Mouse (Mus musculus) kidney, adult 8-10 months (tissue): ENCODE measurements around the gene Ntrk2.

Source experiments
- DNase-seq, 2 experiments: peaks; one replicate each; pipeline ENCODE4 v3.0.0; 2022

Gene Ntrk2

DNA sequence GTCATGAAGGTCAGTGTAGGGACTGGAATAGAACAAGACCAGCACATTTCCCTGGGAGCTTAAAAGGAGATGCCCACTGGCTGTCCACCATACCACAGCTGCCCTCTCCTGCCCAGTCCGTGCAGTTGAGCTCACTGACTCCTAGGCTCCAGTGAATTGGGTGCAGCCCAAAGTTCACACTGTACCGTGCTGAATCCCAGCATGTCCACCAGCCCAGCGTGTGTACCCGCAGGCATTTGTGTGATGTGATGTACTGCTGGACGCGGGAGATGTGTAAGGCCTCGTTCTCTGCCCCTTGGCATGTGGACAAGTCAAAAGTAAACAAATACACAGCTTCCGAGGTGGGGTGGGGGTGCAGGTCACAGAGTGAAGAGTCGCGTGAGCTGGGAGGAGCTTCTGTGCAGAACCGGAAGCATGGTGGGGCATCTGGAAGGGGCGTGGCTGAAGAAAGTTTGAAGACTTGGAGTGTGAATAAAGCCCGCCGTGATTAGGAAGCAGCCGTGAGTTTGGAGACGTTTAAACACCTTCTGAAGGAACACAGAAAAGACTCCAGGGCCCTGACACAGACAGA is 121.4 kb downstream of the Ntrk2 start:
- DNase-seq: no peak

- no peak for DNase-seq
These were observed 122.5 kb downstream of the Ntrk2 start for GRCm38 (mm10) chr13:58928668-58929436.

GRCm38 (mm10) chr13:58930161-58930560 is 123.8 kb downstream of the Ntrk2 start:
- DNase-seq: no peak

DNA sequence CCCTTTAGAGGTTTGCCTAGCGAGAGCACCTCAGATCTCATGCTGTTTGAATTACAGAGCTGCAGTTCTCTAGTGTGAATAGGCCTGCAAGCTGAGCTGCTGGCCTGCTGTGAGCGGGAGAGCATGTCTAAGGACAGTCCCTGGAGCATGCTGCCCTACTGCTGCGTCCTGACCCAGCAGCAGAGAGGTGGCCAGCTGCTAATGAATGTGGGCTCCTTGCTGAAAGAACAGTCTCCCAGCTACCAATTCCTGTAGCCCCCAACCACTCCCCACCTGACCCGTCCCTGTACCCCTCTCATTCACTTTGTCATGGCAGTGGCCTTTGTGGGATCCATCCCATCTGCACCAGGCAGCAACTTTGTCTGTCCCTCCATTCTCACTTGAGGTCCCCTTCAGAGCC is 126.8 kb downstream of the Ntrk2 start:
- no peak for DNase-seq

DNA sequence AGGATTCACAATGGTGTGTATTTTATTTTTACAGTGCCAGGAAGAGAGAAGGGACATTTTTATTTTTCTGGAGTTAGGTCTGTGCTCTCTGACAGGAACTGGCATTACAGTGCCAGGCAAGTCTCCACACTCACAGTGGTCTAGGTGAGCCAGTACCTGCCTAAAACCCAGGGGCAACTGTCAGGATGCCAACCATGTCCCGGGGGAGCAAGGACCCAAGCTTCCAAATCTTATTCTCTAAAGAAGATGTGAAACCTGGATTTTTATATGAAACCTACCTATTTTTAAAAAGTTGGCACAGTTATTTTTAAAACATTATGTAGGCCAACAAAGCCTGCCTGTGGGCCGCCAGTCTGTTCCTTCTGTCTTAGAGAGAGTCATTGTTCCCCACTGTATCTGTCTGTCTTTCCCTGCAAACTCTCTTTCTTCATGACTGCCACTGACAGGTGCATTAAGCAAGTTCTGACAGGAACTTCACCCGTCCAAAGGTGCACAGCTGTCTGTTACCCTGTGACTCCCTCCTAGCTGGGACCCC is 128.3 kb downstream of the Ntrk2 start:
- no peak for DNase-seq

DNA sequence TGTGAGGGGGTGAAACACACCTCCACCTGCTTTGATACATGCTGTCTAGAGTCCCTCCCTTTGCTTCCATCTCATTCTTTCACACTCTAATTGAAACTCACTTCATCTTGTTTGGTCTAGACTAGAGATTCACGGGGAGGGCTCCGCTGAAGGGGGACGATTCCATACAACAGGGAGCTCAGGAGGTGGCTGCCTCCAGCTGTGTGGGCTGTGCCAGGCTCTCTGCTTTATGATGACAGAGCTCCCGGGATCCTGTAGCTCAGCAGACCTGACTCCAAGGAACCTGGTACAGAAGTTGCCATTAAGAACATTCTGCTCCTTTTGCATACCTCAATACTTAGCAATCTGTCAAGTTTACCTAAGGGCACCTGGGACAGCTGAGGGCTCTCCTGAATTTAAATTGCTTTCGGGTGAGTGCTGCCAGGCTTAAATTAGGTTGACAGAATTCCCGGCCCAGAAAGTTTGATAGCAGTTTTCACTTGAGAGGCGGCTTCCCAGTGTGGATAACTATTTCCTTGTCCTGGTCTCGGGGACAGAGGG is 129.7 kb downstream of the Ntrk2 start:
- DNase-seq: no peak

DNA sequence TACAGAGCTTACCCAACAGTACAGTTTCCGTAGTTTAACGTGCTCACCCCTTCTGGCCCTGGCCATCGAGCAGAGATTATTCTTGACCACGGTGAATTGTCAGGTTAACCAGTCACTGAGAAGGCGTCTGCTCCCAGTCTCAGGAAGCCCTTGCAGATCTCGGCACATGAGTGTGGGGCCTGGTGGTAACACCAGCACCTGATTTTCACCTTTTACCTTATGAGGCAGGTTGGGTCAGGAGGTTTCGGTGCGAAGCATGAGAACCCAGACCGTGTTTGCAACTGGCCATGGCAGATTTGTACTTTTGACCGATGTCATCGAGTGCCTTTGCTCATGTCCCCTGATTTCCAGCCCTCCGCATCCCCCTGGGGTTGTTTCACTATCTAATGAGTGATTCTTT is 131.5 kb downstream of the Ntrk2 start:
- DNase-seq: no peak

DNA sequence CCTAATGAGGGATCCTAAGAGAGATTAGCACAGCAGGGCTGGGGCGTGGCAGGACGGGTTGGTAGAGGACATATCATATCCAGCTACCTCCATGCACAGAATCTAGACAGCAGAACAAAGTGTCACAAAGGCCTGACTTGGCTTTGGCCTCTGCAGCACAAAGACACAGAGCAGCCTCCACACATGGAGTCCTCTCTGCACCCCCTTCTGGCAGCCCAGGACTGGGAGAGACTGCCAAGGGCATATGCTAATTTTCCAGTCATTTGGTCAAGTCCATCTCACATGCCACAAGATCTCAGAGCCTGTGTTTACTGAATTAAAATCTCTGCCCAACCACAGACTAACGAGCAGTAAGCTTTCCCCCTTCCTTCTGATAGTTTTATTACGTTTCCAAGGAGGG is 132.1 kb downstream of the Ntrk2 start:
- DNase-seq: peak; percentile 4 to 11

DNA sequence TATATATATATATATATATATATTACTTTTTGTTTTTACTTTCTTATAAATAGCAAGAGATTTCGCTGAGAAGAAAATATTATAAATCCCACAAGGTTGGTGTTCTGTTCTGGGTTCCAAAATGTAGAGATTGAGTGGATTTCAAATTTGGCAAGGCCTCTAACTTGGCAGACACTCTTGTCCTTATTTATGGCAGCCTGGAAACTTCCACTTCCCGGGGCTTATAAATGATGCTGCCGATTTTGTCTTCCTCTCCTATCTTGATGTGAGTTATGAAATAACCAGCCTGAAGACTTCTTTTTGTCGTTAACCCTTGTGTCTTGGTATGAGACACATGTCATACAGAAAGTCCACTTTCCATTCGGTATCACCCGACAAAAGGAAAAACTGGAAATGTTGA is 133.8 kb downstream of the Ntrk2 start:
- no peak for DNase-seq

GRCm38 (mm10) chr13:58940798-58941197 is 134.4 kb downstream of the Ntrk2 start:
- no peak for DNase-seq

GRCm38 (mm10) chr13:58945781-58946180 is 139.4 kb downstream of the Ntrk2 start:
- DNase-seq: no peak

- no peak for DNase-seq
These were observed 140.2 kb downstream of the Ntrk2 start for GRCm38 (mm10) chr13:58946589-58946988.

DNA sequence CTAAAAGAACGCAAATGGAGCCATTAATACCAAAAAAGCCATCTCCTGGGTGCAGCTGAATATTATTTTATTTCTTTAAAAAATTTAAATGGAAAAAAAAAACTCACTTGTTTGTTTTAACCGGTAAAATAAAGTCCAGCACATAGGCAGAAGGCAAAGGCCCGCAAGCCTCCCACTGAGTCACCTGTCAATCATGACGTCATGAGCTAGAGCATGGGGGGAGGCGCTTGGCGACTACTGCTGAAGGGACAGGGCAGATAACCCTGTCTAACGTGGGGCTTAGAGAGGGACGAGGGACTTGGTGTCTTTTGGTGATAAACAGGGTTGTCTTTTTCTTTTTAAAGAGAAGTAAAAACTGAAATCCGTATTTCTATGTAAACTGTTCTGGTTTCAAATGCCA is 140.7 kb downstream of the Ntrk2 start:
- no peak for DNase-seq

DNA sequence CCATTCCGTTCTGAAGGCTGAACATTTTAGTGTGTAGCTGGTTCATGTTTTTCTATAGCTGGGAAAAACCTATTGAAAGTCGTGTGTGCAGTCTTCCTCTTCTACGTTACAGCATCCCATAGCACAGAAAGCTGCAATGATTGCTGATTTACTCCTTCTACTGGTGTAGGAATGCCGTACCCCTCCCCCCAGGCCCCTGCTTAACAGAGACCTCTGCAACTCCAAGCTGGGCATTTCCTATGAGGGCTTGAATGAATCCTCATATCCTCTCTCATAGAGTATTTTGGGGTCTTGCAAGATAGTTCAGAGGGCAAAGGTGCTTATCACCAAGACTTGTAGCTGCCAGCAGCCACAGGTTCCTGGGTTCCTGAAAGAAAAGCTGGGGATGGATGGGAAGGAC is 148.0 kb downstream of the Ntrk2 start:
- DNase-seq: no peak

- no peak for DNase-seq
These were observed 148.4 kb downstream of the Ntrk2 start for GRCm38 (mm10) chr13:58954764-58955163.

DNA sequence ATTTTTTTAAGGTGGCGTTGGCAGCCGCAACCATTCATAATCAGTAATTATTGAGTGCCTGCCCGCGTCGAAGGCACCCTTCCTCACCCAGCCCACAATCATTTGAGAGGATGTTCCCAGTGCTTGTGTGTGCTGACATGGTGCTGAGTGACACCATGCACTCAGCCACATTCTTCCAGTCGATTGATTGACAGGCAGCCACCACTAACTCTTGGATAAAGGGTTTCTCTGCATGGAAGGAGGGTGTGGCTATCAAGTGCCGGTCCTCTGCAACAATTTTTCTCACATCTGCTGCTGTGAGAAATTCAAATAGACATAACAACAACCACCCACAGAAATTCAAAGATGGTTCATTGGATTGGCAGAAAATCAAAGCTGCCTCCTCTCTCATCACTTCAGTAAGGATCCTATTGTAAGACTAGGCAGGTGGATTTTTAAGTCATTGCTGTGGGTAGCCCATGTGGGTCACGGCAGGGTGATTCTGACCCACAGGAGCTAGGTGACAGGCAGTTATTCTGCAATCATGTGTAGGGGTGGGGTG is 148.9 kb downstream of the Ntrk2 start:
- no peak for DNase-seq

DNA sequence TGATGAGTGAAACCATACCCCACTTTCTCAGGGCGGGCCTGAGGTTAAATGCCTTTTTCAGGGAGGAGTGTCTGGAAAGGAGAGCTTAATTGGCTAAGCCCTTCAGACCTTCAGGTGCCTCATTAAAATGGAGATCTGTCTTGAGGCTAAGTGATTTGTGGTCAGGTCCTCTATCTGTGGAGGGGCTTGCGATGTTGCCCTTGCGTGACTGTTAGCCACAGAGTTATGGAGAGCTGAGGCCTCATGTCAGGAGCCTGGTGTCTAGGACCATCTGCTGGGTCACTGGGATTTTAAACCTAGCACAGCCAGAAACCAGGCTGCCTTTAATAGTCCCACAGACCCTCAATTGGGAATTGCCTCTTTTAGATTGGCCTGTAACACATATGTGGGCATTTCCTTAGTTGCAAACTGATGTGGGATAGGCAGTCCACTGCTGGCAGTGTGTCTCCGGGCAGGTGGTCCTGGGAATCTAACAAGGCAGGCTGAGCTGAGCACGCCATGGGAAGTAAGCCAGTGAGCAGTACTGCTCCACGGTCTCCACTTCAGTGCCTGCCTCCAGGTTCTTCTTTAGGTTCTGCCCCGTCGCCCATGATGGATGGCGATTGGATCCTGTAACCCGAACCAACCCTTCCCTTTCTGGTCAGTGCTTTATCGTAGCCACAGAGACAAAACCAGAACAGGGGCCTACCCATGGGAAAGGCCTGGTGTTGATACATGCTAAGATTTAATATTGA is 152.0 kb downstream of the Ntrk2 start:
- no peak for DNase-seq

DNA sequence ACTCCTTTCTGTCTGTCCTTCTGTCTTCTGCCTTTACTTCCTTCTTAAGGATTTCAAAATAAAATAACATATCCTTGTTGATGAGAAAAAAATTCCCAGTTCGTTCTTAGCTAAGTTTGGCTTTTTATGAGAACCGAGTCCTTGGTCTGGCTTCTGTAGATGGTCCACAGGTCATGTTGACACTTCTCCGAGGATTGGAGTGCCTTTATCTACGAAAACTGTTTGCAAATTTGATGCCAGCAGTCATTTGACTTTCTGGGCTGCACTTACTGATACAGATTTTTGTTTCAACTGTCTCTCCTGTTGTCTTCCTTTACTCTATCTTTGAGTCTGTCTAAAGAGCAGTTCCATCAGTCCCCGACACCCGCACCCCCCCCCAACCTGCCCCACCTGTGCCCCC is 154.0 kb downstream of the Ntrk2 start:
- DNase-seq: no peak

DNA sequence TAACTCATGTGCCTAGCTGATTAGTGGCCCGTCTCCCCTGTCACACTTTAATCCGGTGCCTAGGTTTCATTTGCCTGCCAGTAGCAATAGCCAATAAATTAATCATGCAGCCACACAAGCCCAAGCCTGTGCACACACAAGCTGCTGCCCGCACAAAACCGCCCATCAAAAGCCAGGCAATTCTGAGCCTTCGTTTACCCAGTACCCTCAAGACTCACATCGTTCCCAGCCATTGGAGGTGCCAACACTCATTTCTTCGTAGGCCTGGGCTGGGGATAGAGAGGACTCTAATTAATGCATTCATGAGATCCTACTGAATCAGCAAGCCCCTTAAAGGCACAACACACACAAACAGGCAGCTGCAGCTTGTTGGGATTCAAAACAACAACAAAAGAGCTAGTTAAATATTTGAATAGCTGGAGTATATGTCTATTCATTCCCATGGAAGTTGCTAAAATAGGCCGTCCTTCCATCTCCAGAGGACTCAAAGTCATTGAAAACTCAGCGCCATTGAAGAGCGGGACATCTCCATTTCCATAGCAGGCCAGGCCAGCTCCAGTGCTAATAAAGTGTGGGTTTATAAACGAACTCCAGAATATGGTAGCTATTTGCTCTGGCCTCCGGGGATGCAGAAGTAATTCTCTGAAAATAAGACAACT is 158.5 kb downstream of the Ntrk2 start:
- DNase-seq: no peak

DNA sequence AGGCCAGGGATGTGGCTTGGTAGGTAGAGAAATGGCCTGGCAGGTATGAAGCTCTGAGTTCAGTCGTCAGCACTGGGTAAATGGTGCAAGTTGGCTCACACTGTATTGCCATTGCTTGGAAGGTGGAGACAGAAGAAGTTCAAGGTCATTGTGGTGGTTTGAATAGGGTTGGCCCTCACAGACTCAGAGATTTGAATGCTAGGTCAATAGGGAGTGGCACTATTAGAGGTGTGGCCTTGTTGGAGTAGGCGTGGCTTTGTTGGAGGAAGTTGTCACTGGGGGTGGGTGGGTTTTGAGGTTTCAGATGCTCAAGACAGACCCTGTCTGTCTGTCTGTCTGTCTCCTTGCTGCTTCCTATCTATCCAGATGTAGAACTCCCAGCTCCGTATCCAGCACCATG is 159.5 kb downstream of the Ntrk2 start:
- no peak for DNase-seq

GRCm38 (mm10) chr13:58966466-58966865 is 160.1 kb downstream of the Ntrk2 start:
- DNase-seq: no peak

- DNase-seq: no peak
These were observed 161.8 kb downstream of the Ntrk2 start for GRCm38 (mm10) chr13:58968168-58968567.

GRCm38 (mm10) chr13:58971449-58971903 is 165.1 kb downstream of the Ntrk2 start:
- no peak for DNase-seq
